Comparison of ENCODE assay signal across 9 mouse cellular contexts in genomic region chr4:97757207-97757977, GRCm38 (mm10). TPM values are rescaled to one million over a fixed set of nuclear protein-coding genes. Genes with fewer than 3 reads are reported as not detected.
DNase-seq lines count a peak whose midpoint lies in the region; ATAC-seq and TF ChIP-seq lines count a peak whose summit lies in the region.
"Had no signal": no experiment of that assay in that cellular context is flagged by ENCODE, and none has a peak within 500 bp of the region (broad histone marks: within the 10 kb centered on the region; RNA-seq: fewer than 3 reads in every experiment).

No protein-coding gene starts in this region.

- TF ChIP-seq CTCF in intestine, postnatal 0 days (IDR thresholded peaks at IDR 0.05; ENCODE audit: low read depth) = peak; percentile 34

- H3K27me3 ChIP-seq in embryonic facial prominence, embryonic 13.5 days = peaks cover 36% of the 10 kb centered on the region
- peaks cover 14% of the 10 kb centered on the region for H3K27me3 ChIP-seq in intestine, postnatal 0 days (replicated peaks; ENCODE audit: control insufficient read depth, insufficient read depth, low read length)
- peaks cover 5% of the 10 kb centered on the region for H3K27me3 ChIP-seq in limb, embryonic 13.5 days
- peaks cover 69% of the 10 kb centered on the region for H3K27me3 ChIP-seq in midbrain, embryonic 12.5 days
- 0 out of 2 replicates have a peak, but pooled peaks cover 5% of the 10 kb centered on the region for H3K27me3 ChIP-seq in stomach, embryonic 15.5 days (replicated peaks)

- no peaks in the 10 kb centered on the region for H3K9me3 ChIP-seq in embryonic facial prominence, embryonic 13.5 days
- H3K9me3 ChIP-seq in intestine, postnatal 0 days (ENCODE audit: control insufficient read depth) = no peaks in the 10 kb centered on the region
- no peaks in the 10 kb centered on the region for H3K9me3 ChIP-seq in limb, embryonic 13.5 days
- H3K9me3 ChIP-seq in midbrain, embryonic 12.5 days = no peaks in the 10 kb centered on the region
- no peaks in the 10 kb centered on the region for H3K9me3 ChIP-seq in stomach, embryonic 15.5 days

- ATAC-seq in embryonic facial prominence, embryonic 13.5 days (ENCODE audit: insufficient number of reproducible peaks, insufficient read depth, low FRiP score, low TSS enrichment, low read depth) = no peak
- ATAC-seq in intestine, postnatal 0 days = peak; percentile 75
- peak; percentile 78 for ATAC-seq in limb, embryonic 13.5 days (ENCODE audit: low FRiP score, low read depth)
- peak; percentile 85 for ATAC-seq in midbrain, embryonic 12.5 days (ENCODE audit: low FRiP score, low read depth)
- ATAC-seq in stomach, embryonic 15.5 days (ENCODE audit: insufficient read depth, low FRiP score, low read depth) = peak; percentile 80

- H3K4me1 ChIP-seq in embryonic facial prominence, embryonic 13.5 days = peaks cover 21% of the 10 kb centered on the region
- H3K4me1 ChIP-seq in intestine, postnatal 0 days (replicated peaks; ENCODE audit: control insufficient read depth, insufficient read depth, low read length) = 0 out of 2 replicates have a peak, but pooled peaks cover 2% of the 10 kb centered on the region
- peaks cover 55% of the 10 kb centered on the region for H3K4me1 ChIP-seq in limb, embryonic 13.5 days
- H3K4me1 ChIP-seq in midbrain, embryonic 12.5 days = peaks cover 29% of the 10 kb centered on the region
- H3K4me1 ChIP-seq in stomach, embryonic 15.5 days = 0 out of 2 replicates have a peak, but pooled peaks cover 7% of the 10 kb centered on the region

- WGBS in embryonic facial prominence, embryonic 13.5 days = under 1% methylated on average over 38 of the region's 38 CpGs
- WGBS in intestine, postnatal 0 days = 1% methylated on average over 38 of the region's 38 CpGs
- under 1% methylated on average over 33 of the region's 38 CpGs for WGBS in limb, embryonic 13.5 days
- WGBS in midbrain, embryonic 12.5 days = under 1% methylated on average over 38 of the region's 38 CpGs
- under 1% methylated on average over 38 of the region's 38 CpGs for WGBS in stomach, embryonic 15.5 days

- H3K4me3 ChIP-seq in embryonic facial prominence, embryonic 13.5 days = peak overlapping the region; percentile 57
- peak overlapping the region; percentile 51 for H3K4me3 ChIP-seq in intestine, postnatal 0 days (ENCODE audit: low read depth, low read length)
- peak overlapping the region; percentile 58 for H3K4me3 ChIP-seq in limb, embryonic 13.5 days
- H3K4me3 ChIP-seq in midbrain, embryonic 12.5 days = peak overlapping the region; percentile 46
- H3K4me3 ChIP-seq in stomach, embryonic 15.5 days (replicated peaks) = peak overlapping the region; percentile 55
- H3K4me3 ChIP-seq: myocyte had no signal

- H3K27ac ChIP-seq in embryonic facial prominence, embryonic 13.5 days = peak overlapping the region; percentile 84
- 0 out of 2 replicates have a peak overlapping the region, but pooled peaks have one; percentile 17 for H3K27ac ChIP-seq in intestine, postnatal 0 days (ENCODE audit: low read depth, low read length)
- peak overlapping the region; percentile 82 for H3K27ac ChIP-seq in limb, embryonic 13.5 days
- peak overlapping the region; percentile 25 for H3K27ac ChIP-seq in midbrain, embryonic 12.5 days (replicated peaks)
- H3K27ac ChIP-seq in stomach, embryonic 15.5 days = peak overlapping the region; percentile 82

- H3K9ac ChIP-seq in embryonic facial prominence, embryonic 13.5 days = peak overlapping the region; percentile 77
- peak overlapping the region; percentile 41 for H3K9ac ChIP-seq in intestine, postnatal 0 days (ENCODE audit: low read depth, low read length)
- peak overlapping the region; percentile 73 for H3K9ac ChIP-seq in limb, embryonic 13.5 days
- peak overlapping the region; percentile 55 for H3K9ac ChIP-seq in midbrain, embryonic 12.5 days (replicated peaks)
- peak overlapping the region; percentile 48 for H3K9ac ChIP-seq in stomach, embryonic 15.5 days

- peak overlapping the region; percentile 73 for H3K4me2 ChIP-seq in embryonic facial prominence, embryonic 13.5 days
- peak overlapping the region; percentile 73 for H3K4me2 ChIP-seq in intestine, postnatal 0 days (replicated peaks; ENCODE audit: low read depth)
- peak overlapping the region; percentile 70 for H3K4me2 ChIP-seq in limb, embryonic 13.5 days (replicated peaks)
- H3K4me2 ChIP-seq in midbrain, embryonic 12.5 days (replicated peaks) = peak overlapping the region; percentile 64
- H3K4me2 ChIP-seq in stomach, embryonic 15.5 days = peak overlapping the region; percentile 77

- H3K36me3 ChIP-seq in embryonic facial prominence, embryonic 13.5 days = no peaks in the 10 kb centered on the region
- H3K36me3 ChIP-seq in intestine, postnatal 0 days (ENCODE audit: control insufficient read depth, insufficient read depth) = no peaks in the 10 kb centered on the region
- H3K36me3 ChIP-seq in limb, embryonic 13.5 days = no peaks in the 10 kb centered on the region
- no peaks in the 10 kb centered on the region for H3K36me3 ChIP-seq in midbrain, embryonic 12.5 days
- no peaks in the 10 kb centered on the region for H3K36me3 ChIP-seq in stomach, embryonic 15.5 days

- DNase-seq in thymus, postnatal 14 days = peak; percentile 38
- no peak for DNase-seq in thymus, postnatal 0 days (ENCODE audit: low spot score)
- peak; percentile 79 to 89 for DNase-seq in heart, adult 18-20 months

RNA-seq across cellular contexts. Expression of gene Nfia, which starts 15.1 kb away (rescaled TPM):
- 16.5 and 18.7 TPM in 2 replicates for polyA plus RNA-seq in thymus, postnatal 0 days (2015; fragmentation: Nextera tagmentation; extraction: Ambion mirVana)
- 59.9 and 71.0 TPM in 2 replicates for polyA plus RNA-seq in embryonic facial prominence, embryonic 13.5 days (2015; fragmentation: Nextera tagmentation; extraction: Ambion mirVana)
- 100 to 1,000 TPM; 115 to 127 TPM for total RNA-seq in heart, adult 18-20 months (2021)
- 15.9 and 18.4 TPM in 2 replicates for polyA plus RNA-seq in intestine, postnatal 0 days (2015; fragmentation: Nextera tagmentation; extraction: Ambion mirVana)
- polyA plus RNA-seq in limb, embryonic 13.5 days (2015; fragmentation: Nextera tagmentation; extraction: Ambion mirVana) = 88.3 and 88.4 TPM in 2 replicates
- 28.5 and 28.6 TPM in 2 replicates for polyA plus RNA-seq in midbrain, embryonic 12.5 days (2016; fragmentation: Nextera tagmentation; extraction: Ambion mirVana)
- 45.5 and 50.8 TPM in 2 replicates for polyA plus RNA-seq in stomach, embryonic 15.5 days (2015; fragmentation: Nextera tagmentation; extraction: Ambion mirVana)

RNA-seq across cellular contexts. Expression of gene E130114P18Rik, which starts 20.5 kb away (rescaled TPM):
- polyA plus RNA-seq in thymus, postnatal 0 days (2015; fragmentation: Nextera tagmentation; extraction: Ambion mirVana) = 0.54 and 0.79 TPM in 2 replicates
- polyA plus RNA-seq in embryonic facial prominence, embryonic 13.5 days (2015; fragmentation: Nextera tagmentation; extraction: Ambion mirVana) = 5.0 and 7.5 TPM in 2 replicates
- total RNA-seq in heart, adult 18-20 months (2021) = not detected
- 1.3 and 1.6 TPM in 2 replicates for polyA plus RNA-seq in intestine, postnatal 0 days (2015; fragmentation: Nextera tagmentation; extraction: Ambion mirVana)
- polyA plus RNA-seq in limb, embryonic 13.5 days (2015; fragmentation: Nextera tagmentation; extraction: Ambion mirVana) = 3.7 and 6.3 TPM in 2 replicates
- 11.5 and 16.5 TPM in 2 replicates for polyA plus RNA-seq in midbrain, embryonic 12.5 days (2016; fragmentation: Nextera tagmentation; extraction: Ambion mirVana)
- polyA plus RNA-seq in stomach, embryonic 15.5 days (2015; fragmentation: Nextera tagmentation; extraction: Ambion mirVana) = 2.9 and 3.7 TPM in 2 replicates
- polyA plus RNA-seq: myocyte had no signal

Comparison
In these comparisons a context has a peak if more than half of its experiments do, and no peak if none do; other contexts are left out.
1. H3K27ac ChIP-seq: peak in every context shown above with its lines; median percentile 84 in embryonic facial prominence, embryonic 13.5 days; 82 in limb, embryonic 13.5 days; 82 in stomach, embryonic 15.5 days; 25 in midbrain, embryonic 12.5 days; 17 in intestine, postnatal 0 days.